Mouse (Mus musculus): ENCODE measurements around the gene Vmn2r69. TPM values are rescaled to one million over a fixed set of nuclear protein-coding genes. Genes with fewer than 3 reads are reported as not detected.

The Vmn2r69 gene
- 0.04 TPM for polyA plus RNA-seq (2017; shearing (Covaris generic))

DNA sequence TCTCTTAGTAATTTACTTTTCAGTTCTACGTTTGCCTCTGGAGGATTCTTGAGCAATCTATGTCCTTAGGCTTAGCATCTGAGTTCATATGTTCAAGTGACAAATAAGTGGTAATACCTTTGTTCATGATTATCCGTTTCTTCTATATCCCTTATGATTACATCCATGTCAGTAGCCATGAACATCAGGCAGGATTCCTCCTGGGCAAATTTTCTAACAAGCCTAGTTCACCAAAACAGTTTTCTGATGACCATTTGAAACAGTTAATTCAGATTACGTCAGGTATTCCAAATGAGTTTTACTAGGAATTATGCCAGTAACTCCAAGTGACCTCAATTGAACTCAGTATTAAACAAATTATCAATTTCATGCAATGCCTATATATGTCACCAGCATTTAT, at the start of gene Vmn2r69:
Gene Vmn2r69 (minus strand): TSS at position 101 of the 400 bp plus-strand sequence.

Other genes starting within 250 kb of the Vmn2r69 start
- gene Vmn2r68, start 178.1 kb downstream of the Vmn2r69 start, polyA plus RNA-seq (2017; shearing (Covaris generic)), result 0.14 TPM
- gene Vmn2r71, start 147.2 kb upstream of the Vmn2r69 start, polyA plus RNA-seq (2017; shearing (Covaris generic)), result not detected
- gene Vmn2r70, start 153.3 kb upstream of the Vmn2r69 start, polyA plus RNA-seq (2017; shearing (Covaris generic)), result 0.09 TPM